Mouse (Mus musculus): ENCODE results near the gene Mfn1. TPM values are rescaled to one million over a fixed set of nuclear protein-coding genes. Genes with fewer than 3 reads are reported as not detected.

The Mfn1 gene
- 24.5 to 42.0 TPM (median 32.4 TPM) in 4 replicates for total RNA-seq (2023; ENCODE audit: inconsistent age)

GRCm38 (mm10) chr3:32529303-32529898, at the start of gene Mfn1:
Gene Mfn1 (plus strand): TSS chr3:32529465.

GRCm38 (mm10) chr3:32492097-32493090, 36.9 kb upstream of the Mfn1 start, which contains the start of gene Kcnmb3:
Gene Kcnmb3 (minus strand): TSS chr3:32492231.

DNA sequence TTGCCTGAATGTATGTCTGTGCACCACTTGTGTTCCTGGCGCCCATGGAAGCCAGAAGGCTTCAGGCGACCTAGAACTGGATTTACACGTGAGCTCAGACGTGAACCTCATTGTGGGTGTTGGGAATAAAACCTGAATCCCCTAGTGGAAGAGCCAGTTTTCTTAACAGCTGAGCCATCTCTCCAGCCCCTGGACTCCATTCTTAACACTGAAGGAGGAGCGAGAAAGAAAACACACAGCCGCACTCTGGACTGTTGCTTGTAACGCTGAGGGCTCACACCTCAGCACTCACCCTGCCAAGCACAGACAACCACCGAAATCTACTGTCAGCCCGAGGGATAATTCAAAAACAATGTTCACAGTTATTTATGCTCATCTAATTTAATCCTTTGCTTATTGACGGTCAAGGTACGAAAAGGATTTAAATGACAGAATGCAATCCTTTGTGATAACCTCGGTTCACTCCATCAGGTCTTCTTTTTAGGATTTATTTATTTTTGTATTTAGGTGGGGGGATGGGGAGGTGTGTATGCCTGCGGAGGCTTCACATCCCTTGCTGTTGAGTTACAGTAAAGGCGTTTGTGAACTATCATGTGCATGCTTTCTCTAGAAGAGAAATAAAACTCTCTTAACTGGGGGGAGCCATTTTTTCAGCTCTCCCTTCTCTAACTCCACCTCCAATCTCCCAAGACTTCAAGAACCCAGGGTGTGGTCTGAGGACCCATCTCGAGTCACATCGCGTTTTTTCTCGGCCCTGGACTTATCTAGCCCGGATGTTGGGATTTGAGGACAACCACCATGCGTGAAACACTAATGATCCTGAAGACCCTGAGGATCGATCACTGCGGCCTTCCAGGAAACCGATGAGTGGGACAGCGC, 19.5 kb upstream of the Mfn1 start, which contains the start of gene Zfp639:
Zfp639 (plus strand) TSS at position 764 of the 879 bp plus-strand sequence.

GRCm38 (mm10) chr3:32616331-32617052, 87.2 kb downstream of the Mfn1 start, which contains the start of gene Gnb4:
Gene Gnb4 (minus strand): TSS chr3:32616585.

Other genes with a start within 250 kb of the Mfn1 start
- 6.1 to 6.9 TPM (median 6.4 TPM) in 4 replicates for gene Zmat3, start 163.5 kb upstream of the Mfn1 start, total RNA-seq (2023; ENCODE audit: inconsistent age)
- 68.6 to 81.5 TPM (median 71.2 TPM) in 4 replicates for gene Pik3ca, start 131.8 kb upstream of the Mfn1 start, total RNA-seq (2023; ENCODE audit: inconsistent age)
- 0.42 to 1.3 TPM (median 1.2 TPM) in 3 of 4 replicates, not detected in the other for gene Kcnmb3, start 37.2 kb upstream of the Mfn1 start, total RNA-seq (2023; ENCODE audit: inconsistent age)
- 39.5 to 53.3 TPM (median 44.5 TPM) in 4 replicates for gene Zfp639, start 19.2 kb upstream of the Mfn1 start, total RNA-seq (2023; ENCODE audit: inconsistent age)
- 24.5 to 37.0 TPM (median 27.7 TPM) in 4 replicates for gene Gnb4, start 87.1 kb downstream of the Mfn1 start, total RNA-seq (2023; ENCODE audit: inconsistent age)
- 60.9 to 70.1 TPM (median 61.3 TPM) in 4 replicates for gene Actl6a, start 176.8 kb downstream of the Mfn1 start, total RNA-seq (2023; ENCODE audit: inconsistent age)
- 83.9 to 104 TPM (median 89.6 TPM) in 4 replicates for gene Ndufb5, start 207.5 kb downstream of the Mfn1 start, total RNA-seq (2023; ENCODE audit: inconsistent age)
- gene Mrpl47, start 208.1 kb downstream of the Mfn1 start, total RNA-seq (2023; ENCODE audit: inconsistent age), result 8.7 to 14.9 TPM (median 11.2 TPM) in 4 replicates